Mouse (Mus musculus): Measurements from ENCODE around the gene Maml1.

- TF ChIP-seq CTCF (IDR thresholded peaks at IDR 0.05; ENCODE audit: low read depth, low read length) (no peak), GATA1 (IDR thresholded peaks at IDR 0.05; ENCODE audit: borderline replicate concordance, low read length) (no peak), TAL1 (conservative IDR thresholded peaks at IDR 0.05; ENCODE audit: low read depth, low read length) (no peak), POLR2AphosphoS5 (IDR thresholded peaks at IDR 0.05; ENCODE audit: insufficient replicate concordance, low read depth, low read length) (no peak)
Measured at GRCm38 (mm10) chr11:50277706-50278105, 14.4 kb downstream of the Maml1 start.
